Mouse (Mus musculus) heart, adult 2 months (tissue): ENCODE results near the gene Grap.

Experiments used
- CTCF ChIP-seq: fragments of 200-600 bp; IDR thresholded peaks from 2 replicates; pipeline ENCODE4 v1.8.1; 2022; ENCODE audit warnings: antibody characterized with exemption, mild to moderate bottlenecking, moderate library complexity
- EP300 ChIP-seq: fragments of 200-500 bp; IDR thresholded peaks from 2 replicates; pipeline ENCODE4 v1.6.1; 2011; ENCODE audit warnings: low read depth, low read length, control low read depth; ENCODE audit not compliant: insufficient read depth
- POLR2A ChIP-seq: fragments of 200-500 bp; IDR thresholded peaks from 2 replicates; pipeline ENCODE4 v1.6.1; 2011; ENCODE audit warnings: mild to moderate bottlenecking, low read depth, low read length, control low read depth; ENCODE audit not compliant: insufficient read depth

GRCm38 (mm10) chr11:61674839-61675159 lies 21.7 kb downstream of the Grap start:
- peak; percentile 49 for TF ChIP-seq CTCF
- no peak for TF ChIP-seq POLR2A
- TF ChIP-seq EP300: no peak
